Mouse (Mus musculus): ENCODE results near the gene Tcfl5.
A peak's percentile ranks its signal among the peaks of the same experiment; 100 is the strongest.

Gene Tcfl5

DNA sequence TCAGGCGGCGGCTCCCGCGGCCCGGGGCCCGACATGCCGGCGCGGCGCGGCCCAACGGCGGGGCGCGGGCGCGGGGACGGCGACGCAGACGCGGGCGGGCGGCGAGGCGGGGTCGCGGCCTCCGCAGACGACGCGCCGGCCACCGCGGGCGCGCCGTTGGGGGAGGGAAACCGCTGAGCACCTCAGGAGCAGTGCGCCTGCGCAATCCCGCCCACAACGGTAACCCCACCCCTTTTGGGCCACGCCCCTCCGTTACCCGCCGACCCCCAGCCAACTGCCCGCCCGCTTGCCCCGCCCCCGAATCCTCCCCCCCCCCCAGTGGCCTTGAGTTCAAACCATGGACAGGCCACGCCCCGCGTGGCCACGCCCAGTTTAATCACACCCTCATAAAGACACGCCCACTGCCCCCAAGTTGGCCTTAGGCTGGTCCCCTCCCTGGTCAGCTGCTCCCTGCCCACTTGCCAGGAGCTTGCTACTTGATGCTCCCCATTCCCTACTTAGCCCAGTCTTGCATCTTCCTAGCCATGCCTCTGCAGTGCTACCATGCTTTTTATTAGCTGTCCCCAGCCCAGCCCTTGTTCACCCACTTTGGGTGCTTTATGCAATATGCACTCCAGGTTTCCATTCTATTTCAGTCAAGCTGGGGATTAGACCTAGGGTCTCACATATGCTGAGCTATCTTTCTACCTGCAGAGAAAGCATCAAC, at the start of gene Tcfl5:
Gene Tcfl5 (minus strand): TSS at position 154 of the 706 bp plus-strand sequence.
- no peak for DNase-seq

DNA sequence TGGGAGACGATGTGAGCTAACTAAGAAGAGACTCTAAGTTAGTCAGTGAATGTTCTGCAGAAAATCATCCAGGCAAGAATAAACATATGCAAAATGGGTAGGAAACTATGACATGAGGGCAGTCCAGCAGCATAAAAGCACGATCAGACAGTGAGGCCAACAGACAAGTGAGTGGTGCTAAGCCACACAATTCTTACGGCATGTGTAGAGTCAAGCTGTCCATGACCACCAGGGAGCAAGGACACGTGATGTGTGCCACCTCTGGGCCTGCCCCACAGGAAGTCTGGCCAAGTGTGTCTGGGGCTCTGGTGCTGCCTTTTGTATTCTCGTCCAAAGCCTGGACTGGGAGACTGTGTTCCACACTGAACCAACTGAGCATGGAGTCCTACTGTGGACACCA, 47.3 kb upstream of the Tcfl5 start:
- DNase-seq: no peak

DNA sequence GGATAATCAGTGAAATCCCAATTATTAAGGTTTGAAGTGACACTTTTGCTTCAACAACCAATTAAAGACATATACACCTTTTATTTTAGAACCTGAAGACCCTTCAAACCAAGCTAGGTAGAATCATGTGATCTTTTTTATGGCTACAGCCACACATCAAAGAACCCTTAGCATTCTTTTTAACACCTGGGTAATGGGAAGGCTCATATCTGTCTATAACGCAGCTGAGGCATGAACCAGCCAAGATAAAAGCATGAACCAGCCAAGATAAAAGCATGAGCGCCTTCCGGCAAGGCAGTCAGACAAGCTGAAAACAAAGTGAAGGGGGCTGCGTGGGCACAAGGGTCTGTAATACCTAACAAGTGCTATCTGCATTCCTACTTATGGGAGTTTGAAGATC, 41.5 kb upstream of the Tcfl5 start:
- DNase-seq: no peak

DNA sequence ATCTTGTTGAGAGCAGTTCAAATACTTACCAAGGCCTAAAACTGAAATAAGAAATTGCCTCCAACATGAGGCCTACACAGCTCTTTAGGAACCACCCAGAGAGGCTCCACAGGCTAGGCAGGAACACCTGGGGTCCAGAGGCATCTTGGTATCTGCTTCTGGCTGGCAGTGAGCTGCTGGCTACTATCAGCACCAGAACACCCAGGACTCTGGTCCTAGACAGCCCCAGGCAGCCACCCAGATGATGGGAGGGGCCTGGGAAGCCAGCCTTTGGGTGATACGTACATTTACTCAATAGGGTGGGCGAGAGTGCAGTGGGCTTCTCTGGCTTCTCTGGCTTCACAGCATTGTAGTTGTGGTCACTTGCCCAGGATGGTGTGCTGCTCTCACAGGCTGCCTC, 41.0 kb upstream of the Tcfl5 start:
- no peak for DNase-seq

DNA sequence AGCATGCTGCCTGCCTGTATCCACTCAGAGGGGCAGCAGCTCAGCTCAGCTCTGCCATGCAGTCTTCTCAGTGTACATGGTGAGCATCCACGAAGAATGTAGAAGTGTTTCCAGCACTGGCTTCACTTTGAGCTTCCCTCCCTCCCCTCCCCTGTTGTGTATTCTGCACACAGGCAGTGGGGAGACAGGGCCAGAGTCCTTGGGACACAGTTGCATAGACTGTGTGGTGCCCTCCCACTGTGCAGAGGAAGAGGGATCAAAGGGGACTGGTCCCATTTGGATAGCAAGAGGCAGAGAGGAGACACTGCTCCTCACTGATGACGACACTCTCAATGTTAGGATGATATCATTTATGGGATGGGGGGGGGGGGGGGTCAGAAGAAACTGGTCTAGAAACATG, 38.7 kb upstream of the Tcfl5 start:
- no peak for DNase-seq

DNA sequence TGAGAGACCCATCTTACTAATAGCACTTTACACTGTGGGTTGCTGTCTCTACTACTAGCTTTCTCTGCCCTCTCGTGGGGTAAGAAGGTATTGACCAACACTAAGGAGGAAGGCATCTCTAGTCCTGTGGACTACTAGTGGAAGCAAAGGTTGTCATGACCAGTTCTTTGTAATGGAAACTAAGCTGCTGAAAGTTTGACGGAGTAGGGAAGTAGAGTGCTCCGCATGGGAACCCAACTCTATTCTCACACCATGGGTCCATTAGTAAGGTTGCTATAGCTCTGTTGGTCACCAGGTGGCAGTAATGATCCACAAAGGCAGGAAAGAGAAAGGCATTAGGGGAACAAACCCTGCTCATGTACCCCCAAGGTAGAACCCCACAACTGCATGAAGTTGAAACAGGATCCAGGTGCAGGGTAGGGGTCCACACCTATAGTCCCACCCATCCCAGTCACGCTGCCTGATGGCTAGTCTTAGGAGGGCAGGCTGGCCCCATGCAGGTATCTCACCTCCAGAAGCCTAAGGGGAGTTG, 36.2 kb upstream of the Tcfl5 start:
- peak; percentile 53 to 73 for DNase-seq

DNA sequence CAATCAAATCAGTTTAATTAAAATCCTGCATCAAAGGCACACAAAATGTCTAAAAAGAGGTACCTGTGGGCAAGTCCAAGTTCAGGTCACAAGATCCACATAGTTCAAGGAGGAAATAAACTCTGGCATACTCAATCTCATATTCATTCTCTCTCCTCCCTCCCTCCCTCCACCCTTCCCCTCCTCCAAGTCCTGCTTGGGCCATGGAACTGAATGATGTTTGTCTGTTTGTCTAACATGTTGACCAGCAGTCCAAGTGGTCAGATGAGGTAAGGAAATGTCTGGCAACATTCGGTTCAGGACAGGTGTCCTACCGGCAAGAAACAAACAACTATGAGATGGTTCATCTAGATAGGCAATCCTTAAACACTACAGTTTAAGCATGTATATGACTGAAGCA, 34.2 kb upstream of the Tcfl5 start:
- DNase-seq: no peak

DNA sequence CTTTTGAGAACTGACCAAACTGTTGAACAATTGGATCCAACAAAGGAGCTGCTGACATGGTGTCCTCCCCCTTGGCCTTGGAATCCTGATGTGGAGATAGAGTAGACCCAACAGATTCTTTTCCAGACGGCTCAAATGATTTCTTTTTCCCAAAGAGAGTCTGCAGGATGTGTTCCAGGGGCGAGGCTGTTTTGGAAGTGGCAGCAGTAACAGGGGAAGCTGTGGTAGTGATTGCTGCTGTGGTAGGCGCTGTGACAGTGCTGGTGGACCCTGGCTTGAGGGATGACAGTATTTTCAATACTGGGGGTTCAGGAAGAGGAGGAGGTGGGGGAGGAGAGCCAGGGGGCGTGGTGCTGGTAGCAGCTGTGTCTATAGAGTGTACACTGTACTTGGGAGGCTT, 19.5 kb upstream of the Tcfl5 start:
- DNase-seq: no peak

DNA sequence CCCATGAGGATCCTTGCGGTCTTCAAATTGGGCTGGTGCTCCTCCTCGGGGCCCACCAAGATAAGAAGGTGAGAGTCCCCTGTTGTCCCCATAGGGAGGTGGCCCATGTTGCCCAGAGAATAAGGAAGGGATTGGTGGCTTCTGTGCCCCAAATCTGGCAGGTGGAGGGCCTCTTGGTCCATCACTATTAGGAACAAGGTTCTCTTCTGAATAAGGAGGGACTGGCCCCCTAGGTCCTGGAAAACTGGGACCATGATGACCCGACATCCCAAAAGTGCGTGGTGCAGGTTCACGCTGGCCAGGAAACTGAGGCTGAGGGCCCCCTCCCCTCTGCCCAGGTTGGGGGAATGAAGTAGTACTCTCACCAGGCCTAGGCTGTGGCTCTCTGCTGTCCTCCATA, 18.0 kb upstream of the Tcfl5 start:
- DNase-seq: no peak

DNA sequence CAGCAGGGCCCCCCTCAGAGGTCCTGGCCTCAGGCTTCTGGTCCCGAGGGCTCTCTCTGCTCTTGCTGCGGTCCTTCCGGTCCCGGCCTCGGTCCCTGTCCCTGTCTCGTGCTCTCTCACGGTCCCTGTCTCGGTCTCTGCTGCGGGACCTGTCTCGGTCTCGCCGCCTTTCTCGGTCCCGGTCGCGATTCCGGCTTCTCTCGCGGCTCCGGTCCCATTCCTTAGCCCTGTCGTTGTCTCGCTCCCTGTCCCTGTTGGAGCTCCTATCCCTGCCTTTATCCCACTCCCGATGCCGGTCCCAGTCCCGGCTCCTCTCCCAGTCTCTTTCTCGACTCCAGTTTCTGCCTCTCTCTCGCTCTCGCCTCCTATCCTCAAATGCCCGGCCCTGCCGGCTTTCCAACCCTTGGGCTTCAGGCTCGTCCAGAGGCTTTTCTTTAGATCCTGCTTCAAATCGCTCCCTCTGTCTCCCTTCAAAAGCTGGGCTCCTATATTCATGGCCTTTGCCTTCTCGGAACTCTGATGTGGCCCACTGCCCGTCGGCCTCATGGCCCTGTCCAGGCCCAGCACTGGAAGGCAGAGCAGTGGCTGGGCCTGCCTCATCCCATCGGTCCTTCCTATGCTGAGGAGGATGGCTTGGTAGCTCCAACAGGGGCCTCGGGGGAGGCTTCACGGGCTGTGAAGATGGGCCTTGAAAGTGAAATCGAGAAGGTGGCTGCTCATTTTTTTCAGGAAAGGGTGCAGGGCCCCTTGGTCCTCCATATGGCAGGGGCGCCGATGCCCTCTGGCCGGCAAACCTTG, 17.0 kb upstream of the Tcfl5 start:
- DNase-seq: peak; percentile 21 to 28

DNA sequence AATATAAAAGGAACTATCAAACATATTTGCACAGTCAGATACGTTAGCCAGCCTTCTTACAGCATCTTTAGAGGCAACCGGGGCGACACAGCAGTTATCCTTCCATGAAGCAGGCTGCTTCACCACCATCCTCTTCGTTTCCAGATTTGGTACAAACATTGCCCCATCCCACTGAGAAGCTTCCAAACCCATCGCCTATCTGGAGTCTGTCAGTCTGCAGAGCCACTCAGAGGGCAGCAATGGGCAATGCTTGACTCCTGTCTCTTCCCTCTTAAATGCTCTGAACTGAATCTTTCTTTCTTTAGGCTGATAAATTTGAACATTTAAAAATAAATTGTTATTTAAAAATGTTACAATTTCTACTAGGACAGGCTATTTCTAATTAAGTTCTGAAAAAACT, 15.9 kb upstream of the Tcfl5 start:
- DNase-seq: no peak

DNA sequence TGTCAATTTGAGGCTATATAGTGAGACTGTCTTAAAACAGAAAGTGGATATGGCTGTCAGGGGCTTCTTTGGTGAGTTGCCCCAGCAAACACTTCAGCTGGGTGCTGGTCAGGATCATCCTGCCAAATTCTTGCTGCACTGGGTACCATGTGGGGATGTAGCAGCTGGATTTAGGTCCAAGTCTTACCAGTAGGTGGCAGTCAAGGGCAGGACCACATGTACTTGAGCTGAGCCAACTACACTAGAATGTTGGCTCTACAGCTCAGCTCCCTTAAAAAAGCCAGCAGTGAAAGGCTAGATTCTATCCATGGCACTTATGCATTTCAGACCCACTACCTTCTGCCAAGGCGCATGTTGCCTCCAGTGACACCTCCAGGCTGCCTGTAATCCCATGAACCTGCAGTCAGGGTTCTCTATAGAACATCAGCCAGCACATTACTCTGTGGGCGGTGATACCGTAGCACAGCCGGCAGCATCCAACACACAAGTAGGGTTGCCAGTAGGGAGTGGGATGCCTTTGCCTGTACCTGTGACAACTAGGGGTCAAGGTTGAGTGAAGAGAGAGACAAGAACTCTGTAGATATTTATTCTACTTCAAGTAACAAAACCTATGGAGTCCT, 15.0 kb upstream of the Tcfl5 start:
- peak; percentile 60 to 63 for DNase-seq

DNA sequence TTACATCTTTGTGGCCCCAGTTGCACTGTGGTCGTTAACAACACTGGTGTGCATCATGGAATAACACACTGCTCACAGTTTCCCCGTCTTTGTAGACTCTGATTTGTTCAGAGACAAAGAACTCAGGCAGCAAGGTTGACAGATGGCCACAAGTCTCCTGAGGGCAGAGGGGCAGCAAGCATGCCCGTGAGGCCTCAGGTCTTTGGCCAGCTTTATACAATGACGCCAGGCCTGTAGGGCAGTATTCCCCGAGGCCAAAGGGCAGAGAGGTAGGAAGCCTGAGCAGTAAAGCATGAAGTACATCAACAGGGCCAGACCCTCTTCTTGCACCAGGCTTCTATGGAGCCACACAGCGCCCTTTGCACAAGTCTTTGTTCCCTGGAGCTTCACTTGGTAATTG, 12.6 kb upstream of the Tcfl5 start:
- DNase-seq: no peak

DNA sequence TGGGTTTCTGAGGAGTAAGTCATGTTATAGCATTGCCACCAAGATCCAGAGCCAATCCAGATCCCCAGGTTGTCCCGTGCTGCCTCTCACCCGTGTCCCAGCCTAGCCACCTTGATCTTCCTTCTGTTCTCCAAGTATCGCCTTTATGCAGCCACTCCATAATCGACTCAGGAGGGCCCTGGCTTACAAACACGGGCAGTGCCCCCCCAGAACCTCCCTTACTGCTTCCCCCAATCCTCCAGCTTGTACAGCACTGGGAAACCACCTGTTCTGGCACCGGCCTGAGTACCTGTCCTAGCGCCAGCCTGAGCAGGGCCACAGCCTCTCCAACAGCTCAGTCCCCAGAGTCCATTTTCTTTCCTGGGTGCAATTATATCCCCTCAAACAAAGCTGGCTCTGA, 12.2 kb upstream of the Tcfl5 start:
- DNase-seq: no peak

DNA sequence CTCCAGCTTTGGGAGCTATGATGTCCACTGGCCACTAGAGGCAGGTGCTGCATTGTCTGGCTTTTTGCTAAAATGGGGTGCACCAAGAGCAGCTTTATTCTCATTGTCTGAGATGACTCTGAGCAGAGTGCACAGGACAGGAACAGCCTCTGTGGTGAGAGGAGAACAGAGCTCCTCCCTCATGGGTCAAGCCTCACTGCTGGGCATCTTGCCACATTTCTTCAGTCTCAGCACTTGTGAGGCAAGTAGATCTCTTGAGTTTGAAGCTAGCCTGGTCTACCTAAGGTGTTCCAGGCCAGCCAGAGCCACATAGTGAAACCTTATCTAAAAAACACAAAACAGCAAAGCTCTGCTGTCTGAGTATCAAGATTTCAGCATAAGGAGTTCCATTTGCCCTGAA, 4.3 kb upstream of the Tcfl5 start:
- no peak for DNase-seq

DNA sequence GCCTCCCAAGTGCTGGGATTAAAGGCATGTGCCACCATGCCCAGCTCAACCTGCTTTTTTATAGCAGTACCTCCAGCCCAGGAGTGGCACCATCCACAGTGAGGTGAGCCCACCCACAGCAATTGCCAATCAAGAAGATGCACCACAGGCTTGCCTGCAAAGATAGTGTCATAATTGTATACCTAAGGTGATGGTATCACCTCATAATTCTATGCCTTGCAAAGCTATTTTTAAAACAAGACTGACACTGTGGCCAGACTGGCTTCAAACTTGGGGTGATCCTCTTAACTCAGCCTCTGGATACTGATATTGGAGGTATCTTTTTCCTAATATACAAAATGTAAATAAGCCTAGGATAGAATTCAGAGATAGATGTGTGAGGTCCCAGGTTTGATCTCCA, 1.1 kb upstream of the Tcfl5 start:
- DNase-seq: no peak

DNA sequence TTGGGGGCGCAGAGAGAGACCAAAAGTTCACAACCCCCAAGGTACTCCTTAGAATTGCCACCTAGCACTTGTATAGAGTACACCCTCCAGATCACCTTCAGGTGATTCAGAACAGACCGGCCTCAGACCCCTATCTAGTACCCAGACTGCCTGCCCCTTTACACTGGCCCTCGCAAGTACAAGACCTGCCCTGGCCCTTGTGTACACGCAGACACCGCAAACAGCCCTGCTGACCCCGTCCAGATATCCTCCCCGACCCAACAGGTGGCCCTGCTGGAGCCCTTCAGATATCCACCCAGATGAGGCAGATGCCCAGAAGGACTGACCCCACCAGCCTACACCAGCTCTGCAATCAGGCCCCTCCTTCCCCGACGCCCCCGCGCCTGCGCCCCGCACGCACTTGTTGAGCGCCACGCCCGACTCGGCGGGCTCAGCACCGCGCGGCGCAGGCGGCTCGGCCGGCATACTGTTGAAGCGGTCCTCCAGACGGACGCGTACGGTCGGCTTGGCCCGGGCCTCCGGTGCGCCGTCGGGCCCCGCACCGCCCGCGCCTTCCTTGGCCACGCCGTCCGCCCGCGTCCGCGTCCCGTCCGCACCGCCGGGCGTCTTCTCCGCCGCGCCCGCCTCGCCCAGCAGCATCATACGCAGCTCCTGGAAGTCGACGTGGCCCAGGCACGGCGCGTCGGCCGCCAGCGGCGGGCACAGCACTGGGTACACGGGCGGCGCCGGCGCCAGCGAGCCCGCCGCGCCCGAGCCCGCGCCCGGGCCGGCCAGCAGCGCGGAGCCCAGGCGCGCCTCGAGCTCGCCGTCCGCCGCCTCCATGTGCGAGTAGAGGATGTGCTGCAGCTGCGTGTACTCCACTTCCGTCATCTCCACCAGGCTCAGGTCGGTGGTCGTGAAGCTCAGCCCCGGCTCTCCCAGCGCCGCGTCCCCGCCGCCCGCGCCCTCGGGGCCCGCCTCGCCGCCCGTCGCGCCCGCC, 643 bp downstream of the Tcfl5 start:
- DNase-seq: no peak

DNA sequence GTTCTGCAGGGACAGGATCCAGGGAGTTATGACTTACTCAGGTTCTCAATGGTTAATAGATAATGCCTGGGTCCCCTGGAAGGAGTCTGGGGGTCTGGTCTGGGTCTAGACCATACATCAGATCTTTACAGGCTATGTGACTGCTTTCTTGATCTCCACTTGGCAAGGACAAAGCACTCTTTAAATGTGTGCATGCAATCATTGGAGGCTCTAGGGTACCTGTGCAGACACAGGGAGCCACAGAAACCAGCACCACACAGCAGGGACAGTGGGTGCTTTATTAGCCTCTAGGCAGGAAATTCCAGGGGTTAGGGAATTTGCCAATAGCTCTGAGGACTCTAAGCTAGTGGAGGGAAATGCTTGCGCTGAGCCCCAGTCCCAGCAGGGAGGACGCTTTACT, 30.6 kb downstream of the Tcfl5 start:
- no peak for DNase-seq

DNA sequence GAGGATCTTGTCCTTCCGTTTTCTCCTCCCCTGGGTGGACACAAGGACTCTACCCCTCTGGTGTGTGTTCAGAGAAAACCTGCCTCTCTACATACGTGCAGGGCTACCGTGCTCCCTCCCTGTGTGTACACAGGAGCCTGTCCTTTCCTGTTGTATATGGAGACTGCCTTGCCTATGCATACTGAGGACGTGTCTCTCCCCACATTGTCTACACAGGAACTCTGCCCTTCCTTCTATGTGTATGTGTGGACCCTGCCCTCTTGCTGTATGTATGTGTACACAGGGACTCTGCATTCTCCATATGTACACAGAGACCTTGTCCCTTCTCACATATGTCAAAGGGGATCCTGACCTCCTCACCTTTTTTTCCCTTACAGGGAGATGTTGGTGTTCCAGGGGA, 32.2 kb downstream of the Tcfl5 start:
- DNase-seq: no peak

DNA sequence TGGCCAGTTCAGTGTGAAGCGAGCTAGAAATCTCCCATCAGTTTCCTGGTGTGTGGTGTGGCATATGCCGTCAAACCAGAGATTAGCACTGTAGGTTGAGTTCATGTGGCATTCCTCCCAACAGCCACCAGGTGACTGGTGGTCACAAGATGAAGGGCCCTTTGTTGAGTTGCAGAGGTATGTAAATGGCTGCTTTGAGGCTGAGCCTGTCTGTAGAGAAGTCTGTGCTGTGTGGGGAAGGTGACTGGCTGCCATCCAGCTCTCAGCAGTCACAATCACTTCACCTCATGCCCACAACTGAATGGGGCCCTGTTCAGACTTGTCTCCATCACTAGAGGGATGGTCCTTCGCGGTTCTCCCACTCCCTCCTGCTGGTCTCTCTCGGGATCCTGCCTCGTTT, 37.7 kb downstream of the Tcfl5 start:
- no peak for DNase-seq

DNA sequence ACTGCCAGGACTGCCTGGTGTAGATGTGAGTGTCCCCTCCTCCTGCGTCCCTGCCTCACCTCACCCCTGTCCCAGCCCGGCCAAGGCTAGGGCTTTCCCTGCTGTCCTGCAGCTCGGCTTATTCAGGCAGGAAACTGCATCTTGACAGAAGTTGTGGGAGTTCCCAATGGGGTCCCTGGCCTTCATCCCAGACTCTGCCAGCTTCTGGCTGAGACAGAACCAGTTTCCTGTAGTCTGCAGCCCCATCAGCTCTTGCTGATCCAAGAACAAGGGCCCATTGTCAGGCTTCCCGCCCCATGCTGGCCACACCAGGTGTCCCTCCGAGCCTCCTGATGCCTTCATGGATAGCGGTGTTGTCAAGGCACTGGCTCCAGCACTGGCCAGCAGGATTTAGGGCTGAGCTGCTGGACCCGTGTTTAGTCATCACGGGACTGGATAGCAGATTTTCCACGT, 41.9 kb downstream of the Tcfl5 start:
- DNase-seq: peak; percentile 56 to 63

DNA sequence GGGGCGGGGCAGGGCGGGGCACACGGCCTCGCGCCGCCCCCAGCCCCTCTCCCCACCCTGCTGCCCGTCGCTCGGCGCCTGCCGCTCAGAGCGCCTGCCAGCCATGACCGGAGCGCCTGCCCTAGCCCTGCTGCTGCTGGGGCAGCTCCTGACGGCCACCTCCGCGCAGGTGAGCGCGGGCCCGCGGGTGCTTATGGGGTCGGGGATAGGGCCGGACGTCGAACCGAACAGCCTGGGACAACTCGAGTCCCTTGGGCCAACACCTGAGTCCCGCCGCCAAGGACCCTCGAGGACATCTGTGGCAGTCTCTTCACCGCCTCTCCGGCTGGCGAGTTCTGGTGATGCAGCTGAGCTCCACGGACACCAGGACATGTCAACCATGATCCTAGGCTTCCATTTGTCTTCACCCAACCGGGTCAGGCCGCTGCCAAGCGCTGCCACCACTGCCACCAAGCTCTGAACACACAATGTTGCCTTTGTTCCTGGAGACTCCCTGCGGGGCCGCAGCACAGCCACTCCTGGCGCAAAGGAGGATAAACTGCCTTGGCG, 44.3 kb downstream of the Tcfl5 start:
- DNase-seq: peak; percentile 28 to 38

Measured in cerebellum, postnatal 36 days (tissue).